Mouse (Mus musculus): ENCODE results near the gene Enox1.

The Enox1 gene

GRCm38 (mm10) chr14:77718814-77719213, 562.3 kb downstream of the Enox1 start:
- DNase-seq, result no peak

DNA sequence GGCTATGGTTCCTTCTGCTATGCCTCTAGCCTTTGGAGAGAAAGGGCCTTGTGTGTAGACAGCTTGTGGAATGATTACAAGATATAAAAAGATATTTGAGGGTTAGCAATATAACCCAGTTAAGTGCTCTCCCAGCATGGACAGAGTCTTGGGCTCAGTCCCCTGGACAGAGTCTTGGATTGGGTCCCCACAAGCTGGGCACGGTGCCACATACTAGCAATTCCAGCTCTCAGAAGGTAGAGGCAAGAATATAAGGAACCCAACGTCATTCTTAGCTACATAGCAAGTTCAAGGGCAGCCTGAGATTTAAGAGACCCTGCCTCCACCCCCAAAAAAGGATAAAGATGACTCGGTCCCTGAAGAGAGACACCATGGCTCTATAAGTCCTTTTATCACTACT, 581.5 kb downstream of the Enox1 start:
- no peak for DNase-seq

GRCm38 (mm10) chr14:77738751-77739365, 582.3 kb downstream of the Enox1 start:
- DNase-seq, result no peak

GRCm38 (mm10) chr14:77739376-77739775, 582.8 kb downstream of the Enox1 start:
- DNase-seq, result no peak

DNA sequence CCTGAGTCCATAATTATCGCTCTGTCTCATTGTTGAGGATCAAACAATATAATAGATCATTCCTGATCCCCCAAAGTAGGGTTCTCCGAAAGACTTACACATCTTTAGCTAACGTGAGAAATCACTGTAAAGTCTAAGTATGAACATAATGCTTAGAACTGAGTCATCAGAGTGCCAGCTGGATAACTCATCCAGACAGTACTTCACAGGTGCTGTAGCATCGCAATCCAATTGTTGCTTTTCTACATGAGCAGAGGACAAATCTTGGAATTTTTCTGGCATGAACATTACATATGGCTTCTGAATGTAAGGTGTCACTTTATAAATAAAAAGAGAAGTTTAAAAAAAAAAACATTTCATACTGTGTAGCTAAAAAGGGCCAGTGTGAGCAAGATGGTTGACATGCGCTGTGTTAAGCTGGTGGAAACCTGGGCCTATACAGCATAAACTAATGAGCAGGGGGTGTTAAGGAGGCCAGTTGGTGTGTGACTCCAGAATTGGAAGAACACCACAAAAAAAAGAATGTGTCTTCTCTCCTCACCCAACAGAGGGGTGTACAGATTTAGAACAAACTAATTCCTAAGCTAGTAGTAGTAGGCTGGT, 588.2 kb downstream of the Enox1 start:
- DNase-seq, result no peak

- DNase-seq, result no peak
These were observed 592.4 kb downstream of the Enox1 start for GRCm38 (mm10) chr14:77748920-77749319.

Data from lung, postnatal 4 days (tissue).